Mouse (Mus musculus) retina, adult 2 months (tissue): ENCODE data around the gene Ffar1.
"Not testable (repeated sequence)": the region's sequence is repeated elsewhere in the genome, so short reads cannot be mapped to it uniquely, and the experiment has no call there.

Experiments
- DNase-seq: peaks from one replicate; pipeline ENCODE4 v3.0.0-alpha.2; 2012; ENCODE audit warnings: low read depth, low spot score

The Ffar1 gene

GRCm38 (mm10) chr7:30847934-30848333 is 13.4 kb downstream of the Ffar1 start:
- no peak for DNase-seq

GRCm38 (mm10) chr7:30847386-30847785 is 14.0 kb downstream of the Ffar1 start:
- DNase-seq, result no peak

DNA sequence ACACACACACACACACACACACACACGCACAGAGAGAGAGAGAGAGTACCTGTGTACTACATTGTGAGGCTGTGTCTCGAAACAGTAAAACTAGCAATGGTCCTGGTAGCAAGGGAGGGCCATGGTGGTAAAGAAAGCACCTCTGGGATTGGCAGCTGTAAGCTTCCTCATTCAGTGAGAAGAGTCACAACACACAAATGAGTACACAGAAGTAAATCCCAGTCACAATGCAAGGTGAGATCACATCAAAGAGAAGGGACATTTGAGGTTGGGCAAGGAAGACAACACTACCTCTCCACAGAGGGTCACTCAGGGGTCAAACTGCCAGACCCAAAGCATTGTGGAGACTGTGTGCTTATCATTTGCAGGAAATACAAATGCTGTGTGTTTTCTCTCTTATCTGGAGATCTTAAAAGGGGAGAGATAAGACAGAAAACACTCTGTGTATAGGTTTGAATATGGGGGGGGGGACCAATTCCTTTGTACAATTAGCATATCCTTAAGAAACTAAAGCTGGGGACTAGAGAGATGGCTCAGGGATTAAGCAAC is 14.8 kb downstream of the Ffar1 start:
- no peak for DNase-seq

GRCm38 (mm10) chr7:30844676-30845297 is 16.6 kb downstream of the Ffar1 start:
- DNase-seq, result no peak

- no peak for DNase-seq
Observed at GRCm38 (mm10) chr7:30842092-30842491, 19.3 kb downstream of the Ffar1 start.

GRCm38 (mm10) chr7:30841379-30841778 is 20.0 kb downstream of the Ffar1 start:
- DNase-seq, result no peak

- DNase-seq, result no peak
Observed at GRCm38 (mm10) chr7:30840306-30840705, 21.1 kb downstream of the Ffar1 start.

GRCm38 (mm10) chr7:30837277-30837676 is 24.1 kb downstream of the Ffar1 start:
- no peak for DNase-seq

DNA sequence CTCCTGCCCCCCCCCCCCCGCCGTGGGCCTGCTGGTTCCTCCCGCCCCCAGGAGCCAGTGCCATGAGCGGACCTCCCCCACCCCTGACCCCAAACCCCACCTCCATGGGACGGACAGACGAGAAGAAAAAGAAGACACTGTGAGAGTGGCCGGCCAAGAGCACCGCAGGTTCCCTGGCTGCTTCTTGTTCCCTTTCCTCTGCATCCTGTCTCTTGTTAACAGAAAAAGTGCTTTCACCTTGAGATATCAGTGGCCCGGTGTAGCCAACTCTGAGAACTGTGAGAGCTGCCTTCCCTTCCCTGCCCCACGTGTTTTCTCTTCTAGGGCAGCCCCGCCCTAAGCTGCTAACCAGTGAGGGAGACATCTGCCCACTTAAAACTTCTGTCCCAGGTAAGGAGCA is 28.7 kb downstream of the Ffar1 start:
- not testable (repeated sequence) for DNase-seq

- no peak for DNase-seq
Observed at GRCm38 (mm10) chr7:30832261-30832660, 29.1 kb downstream of the Ffar1 start.

- DNase-seq, result no peak
Observed at GRCm38 (mm10) chr7:30829428-30829827, 31.9 kb downstream of the Ffar1 start.

DNA sequence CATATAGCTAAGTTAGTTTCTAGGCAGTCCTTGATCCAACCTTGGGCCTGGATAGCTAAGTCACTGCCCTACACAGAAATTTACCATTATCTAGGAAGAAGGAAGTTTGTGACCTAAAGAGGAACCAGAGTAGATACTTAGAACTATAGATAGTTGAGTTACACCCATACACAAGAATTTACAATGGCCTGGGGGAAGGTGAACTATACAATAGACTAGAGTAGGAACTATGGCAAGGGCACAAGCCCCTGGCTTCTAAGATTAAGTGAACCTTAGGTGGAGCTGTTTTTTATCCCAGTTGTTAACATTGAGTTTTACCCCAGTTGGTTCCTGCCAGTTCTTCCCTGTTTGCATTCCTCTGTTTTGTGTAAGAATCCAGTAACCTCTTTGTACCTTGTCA is 32.5 kb downstream of the Ffar1 start:
- DNase-seq, result not testable (repeated sequence)

- no peak for DNase-seq
Observed at GRCm38 (mm10) chr7:30826660-30827059, 34.7 kb downstream of the Ffar1 start.

DNA sequence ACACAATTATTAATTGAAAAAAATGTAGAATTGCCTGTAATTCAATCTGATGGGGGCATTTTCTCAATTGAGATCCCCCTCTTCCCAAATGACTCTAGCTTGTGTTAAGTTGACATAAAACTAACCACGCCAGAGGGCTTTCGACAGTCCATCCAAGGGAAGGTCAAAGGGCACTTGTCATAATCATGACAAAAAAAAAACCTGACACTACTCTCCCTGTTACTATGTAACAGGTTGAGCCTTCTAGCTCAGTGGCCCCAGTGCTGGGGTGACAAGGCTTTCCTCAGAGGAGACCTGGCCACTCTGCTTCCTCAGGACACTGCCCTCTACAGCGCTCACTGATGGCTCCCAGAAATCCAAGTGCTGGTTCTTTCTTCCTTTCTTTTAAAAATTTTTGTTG is 37.1 kb downstream of the Ffar1 start:
- DNase-seq, result no peak

GRCm38 (mm10) chr7:30823675-30824074 is 37.7 kb downstream of the Ffar1 start, which contains the start of gene Ffar2:
Gene Ffar2 (minus strand): TSS chr7:30823775.
- no peak for DNase-seq

GRCm38 (mm10) chr7:30821532-30821931 is 39.8 kb downstream of the Ffar1 start:
- no peak for DNase-seq

DNA sequence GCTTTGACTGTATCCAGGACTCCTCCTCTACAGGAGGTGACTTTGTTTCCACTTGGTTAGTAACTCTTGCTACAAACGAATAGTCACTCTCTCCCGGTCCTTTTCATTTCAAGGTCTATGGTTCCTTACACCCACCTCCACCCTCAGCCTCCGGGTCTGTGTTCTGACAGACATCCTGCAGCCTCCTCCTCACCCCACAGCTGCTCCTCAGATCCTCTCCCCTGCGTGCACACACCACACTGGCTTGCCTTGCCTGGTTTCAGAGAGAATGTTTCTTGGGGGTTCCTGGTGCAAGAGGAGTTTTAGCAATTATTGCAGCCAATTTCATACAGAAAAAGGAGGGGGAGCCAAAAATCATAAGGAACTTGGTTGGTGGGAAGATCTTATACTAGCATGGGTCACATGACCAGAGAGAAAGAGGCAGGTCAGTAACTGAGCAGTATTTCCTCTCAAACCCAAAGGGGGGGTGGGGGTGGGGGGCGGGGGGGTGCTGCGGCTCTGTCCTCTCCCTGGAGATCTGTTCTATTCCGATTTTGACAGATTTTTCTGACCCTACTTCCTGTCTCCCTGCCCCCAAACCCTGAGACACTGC is 40.4 kb downstream of the Ffar1 start:
- no peak for DNase-seq

- DNase-seq, result no peak
Observed at GRCm38 (mm10) chr7:30820131-30820530, 41.2 kb downstream of the Ffar1 start.

- DNase-seq, result no peak
Observed at GRCm38 (mm10) chr7:30812291-30812807, 49.0 kb downstream of the Ffar1 start.

DNA sequence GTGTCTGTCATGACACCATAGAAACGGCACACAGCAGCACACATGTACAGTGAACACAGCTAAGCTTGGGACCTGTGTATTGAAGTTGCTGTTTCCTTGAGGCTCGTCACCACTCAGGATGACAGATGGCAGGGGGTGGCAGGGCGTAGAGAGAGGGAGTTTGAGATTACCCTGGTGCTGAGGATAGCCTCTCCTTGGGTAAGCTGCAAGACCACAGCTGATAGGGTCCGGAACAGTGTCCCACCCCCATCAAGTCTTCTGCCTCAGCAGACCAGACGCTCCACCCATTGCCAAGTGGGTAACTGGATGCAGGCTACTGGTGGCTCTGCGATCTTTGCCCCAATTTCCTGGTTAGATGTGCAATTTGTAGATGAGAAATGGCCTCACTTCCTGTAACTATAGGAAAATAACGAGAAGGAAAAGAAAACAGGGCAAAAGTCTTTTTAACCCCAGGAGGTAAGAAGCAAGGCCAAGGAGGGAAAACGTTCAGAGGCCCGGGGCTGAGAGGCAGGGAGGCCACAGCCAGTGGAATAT is 49.5 kb downstream of the Ffar1 start:
- DNase-seq, result no peak

- DNase-seq, result no peak
Observed at GRCm38 (mm10) chr7:30810319-30810718, 51.0 kb downstream of the Ffar1 start.
